Mouse (Mus musculus) midbrain, embryonic 16.5 days (tissue): ENCODE data around the gene Ap4s1. TPM values are rescaled to one million over a fixed set of nuclear protein-coding genes. Genes with fewer than 3 reads are reported as not detected.

Source experiments
- ATAC-seq: fragments of 200-750 bp; cut with Nextera tagmentation; 2 replicates; pipeline ENCODE4 v1.8.0; 2017; ENCODE audit warnings: moderate TSS enrichment
- H3K27ac ChIP-seq: fragments of 300-500 bp; sonication (generic); 2 replicates; pipeline ENCODE4 v1.5.1; 2014; ENCODE audit warnings: mild to moderate bottlenecking, low read length, mixed read lengths
- H3K27me3 ChIP-seq: fragments of 300-500 bp; sonication (generic); 2 replicates; pipeline ENCODE4 v1.6.1; 2014; ENCODE audit warnings: low read depth, low read length, mixed read lengths; ENCODE audit not compliant: control insufficient read depth, insufficient read depth
- H3K36me3 ChIP-seq: fragments of 300-500 bp; sonication (generic); 2 replicates; pipeline ENCODE4 v1.6.1; 2014; ENCODE audit warnings: mild to moderate bottlenecking, low read length, moderate library complexity, mixed read lengths; ENCODE audit not compliant: control insufficient read depth, insufficient read depth
- H3K4me1 ChIP-seq: fragments of 300-500 bp; sonication (generic); 2 replicates; pipeline ENCODE4 v1.6.1; 2014; ENCODE audit warnings: mild to moderate bottlenecking, low read length, mixed read lengths; ENCODE audit not compliant: control insufficient read depth, insufficient read depth
- H3K4me2 ChIP-seq: fragments of 300-500 bp; sonication (generic); 2 replicates; pipeline ENCODE4 v1.6.1; 2014; ENCODE audit warnings: mild to moderate bottlenecking, low read length, mixed read lengths
- H3K4me3 ChIP-seq: fragments of 300-500 bp; sonication (generic); 2 replicates; pipeline ENCODE4 v1.5.1; 2014; ENCODE audit warnings: low read depth, mild to moderate bottlenecking, low read length, moderate library complexity, mixed read lengths
- H3K9ac ChIP-seq: fragments of 300-500 bp; sonication (generic); 2 replicates; pipeline ENCODE4 v1.6.1; 2014; ENCODE audit warnings: low read depth, low read length, mixed read lengths
- H3K9me3 ChIP-seq: fragments of 300-500 bp; sonication (generic); replicated peaks from 2 replicates; pipeline ENCODE4 v1.6.1; 2014; ENCODE audit warnings: mild to moderate bottlenecking, low read length, mixed read lengths; ENCODE audit not compliant: control insufficient read depth, poor library complexity, severe bottlenecking
- whole genome bisulfite sequencing: fragments of 180-500 bp; shearing (Covaris S2); extraction: QIAGEN DNeasy Blood & Tissue Kit; methylation state at CpG from one replicate; pipeline ENCODE4 v1.1.7; 2014; 5-methylcytosine and 5-hydroxymethylcytosine counted together
- polyA plus RNA-seq: library from polyadenylated mRNA; unstranded; fragments of >200 nt; fragmentation: Nextera tagmentation; extraction: Ambion mirVana; gene quantifications from 2 replicates; pipeline ENCODE4 v1.2.1, GENCODE M21; 2015

Ap4s1 gene
- polyA plus RNA-seq, 1 experiment from 2014 or later = 55.7 TPM

- Histone ChIP-seq H3K27me3 (no peaks in the 10 kb centered on the region), H3K4me3 (no peak overlapping the region), H3K36me3 (peaks cover 30% of the 10 kb centered on the region), H3K4me2 (no peak overlapping the region), H3K9ac (no peak overlapping the region), H3K9me3 (no peaks in the 10 kb centered on the region), H3K27ac (no peak overlapping the region), H3K4me1 (no peaks in the 10 kb centered on the region)
- 93% methylated on average over 7 of the region's 7 CpGs for WGBS
- ATAC-seq = no peak
Measured at GRCm38 (mm10) chr12:51784842-51785241, 94.0 kb downstream of the Ap4s1 start.

Other genes with a start within 250 kb of the Ap4s1 start
- gene Coch, start 97.7 kb upstream of the Ap4s1 start, polyA plus RNA-seq = 17.7 and 22.2 TPM in 2 replicates
- gene Strn3, start 864 bp downstream of the Ap4s1 start, polyA plus RNA-seq = 32.0 and 33.2 TPM in 2 replicates
- gene Hectd1, start 138.5 kb downstream of the Ap4s1 start, polyA plus RNA-seq = 34.1 and 36.2 TPM in 2 replicates